Mouse (Mus musculus): Measurements from ENCODE around the gene Ezr. TPM values are rescaled to one million over a fixed set of nuclear protein-coding genes. Genes with fewer than 3 reads are reported as not detected.

Ezr gene
- total RNA-seq, 2 experiments from 2014 or later: 48.8 to 56.9 TPM

Other genes starting within 250 kb of the Ezr start
- gene Dynlt1c, start 181.1 kb downstream of the Ezr start, total RNA-seq (2021): 1 to 10 TPM; 5.2 to 5.7 TPM
- 10 to 100 TPM; 73.6 to 75.8 TPM for gene Dynlt1f, start 126.9 kb downstream of the Ezr start, total RNA-seq (2021)
- 1 to 10 TPM in 1 of 2 experiments, under 1 TPM in 1; 0.24 to 2.9 TPM for gene Sytl3, start 123.7 kb downstream of the Ezr start, total RNA-seq (2021)
- gene Rsph3b, start 165.9 kb upstream of the Ezr start, total RNA-seq (2021): 10 to 100 TPM; 46.6 to 51.7 TPM
- gene Tagap1, start 178.4 kb upstream of the Ezr start, total RNA-seq (2021): 1 to 10 TPM; 7.7 to 8.1 TPM
- 100 to 1,000 TPM; 172 to 175 TPM for gene Rnaset2b, start 187.8 kb upstream of the Ezr start, total RNA-seq (2021)
- not detected for gene Gm49721, start 196.1 kb upstream of the Ezr start, total RNA-seq (2021)
- not detected for gene Gm1604a, start 242.8 kb upstream of the Ezr start, total RNA-seq (2021)

Measured in heart, postnatal 14 days (tissue).